8 mouse cellular contexts compared by ENCODE assay signal in the genomic region with DNA sequence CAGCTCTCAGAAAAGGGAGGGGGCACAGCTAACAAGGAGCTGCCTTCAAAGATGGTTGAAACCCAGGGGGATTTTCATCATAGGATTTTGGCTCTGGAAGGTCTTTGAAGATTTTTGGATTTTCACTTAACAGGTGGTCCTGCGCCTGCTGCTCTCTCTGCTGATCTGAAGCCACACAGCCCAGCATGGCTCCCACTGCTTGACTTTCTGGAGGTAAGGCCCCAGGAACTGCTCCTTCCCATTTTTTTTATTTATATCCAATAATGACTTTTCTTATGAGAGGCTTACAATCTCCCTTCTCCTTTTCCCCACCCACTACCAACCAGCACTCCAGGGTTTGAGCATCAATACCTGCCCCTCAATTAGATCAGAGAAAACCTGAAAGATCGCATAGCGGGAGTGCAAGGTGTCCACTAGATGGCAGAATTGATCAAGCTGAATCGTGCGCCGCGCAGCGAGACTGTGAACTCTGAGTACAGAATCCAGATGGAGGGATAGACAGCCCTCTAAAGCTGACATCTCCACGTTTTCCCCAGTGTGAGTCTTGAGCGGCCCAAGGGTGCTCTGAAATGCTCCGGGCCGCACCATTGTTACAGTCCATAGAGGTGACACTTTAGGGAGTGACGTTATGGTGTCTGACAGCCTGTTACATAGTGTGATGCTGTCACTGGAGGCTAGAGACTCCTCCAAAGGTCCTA.
DNase-seq lines count a peak whose midpoint lies in the region; ATAC-seq lines count a peak whose summit lies in the region.

No protein-coding gene starts in this region.

- no peaks in the 10 kb centered on the region for H3K4me1 ChIP-seq in heart, embryonic 10.5 days
- H3K4me1 ChIP-seq in kidney, embryonic 15.5 days, result 0 out of 2 replicates have a peak, but pooled peaks cover 2% of the 10 kb centered on the region
- H3K4me1 ChIP-seq in limb, embryonic 15.5 days, result no peaks in the 10 kb centered on the region
- no peaks in the 10 kb centered on the region for H3K4me1 ChIP-seq in neural tube, embryonic 11.5 days (ENCODE audit: control insufficient read depth, insufficient read depth, low read length)

- no peak overlapping the region for H3K9ac ChIP-seq in kidney, embryonic 15.5 days
- H3K9ac ChIP-seq in limb, embryonic 15.5 days, result no peak overlapping the region
- no peak overlapping the region for H3K9ac ChIP-seq in neural tube, embryonic 11.5 days (ENCODE audit: low read length)

- peak; percentile 16 for DNase-seq in CD4-positive helper T cell, adult 2 months (ENCODE audit: low read depth, low spot score)
- peak; percentile 22 to 34 for DNase-seq in adrenal gland, adult 18-20 months (ENCODE audit: low spot score in 2 of 2)
- DNase-seq in embryo, embryonic 10.5 days (ENCODE audit: low spot score), result peak; percentile 90
- peak; percentile 79 for DNase-seq in heart, embryonic 10.5 days (ENCODE audit: low spot score)
- peak; percentile 79 for DNase-seq in neural tube, embryonic 11.5 days (ENCODE audit: low spot score)
- peak; percentile 28 for DNase-seq in urinary bladder, adult 2 months (ENCODE audit: low spot score)

- H3K4me3 ChIP-seq in heart, embryonic 10.5 days, result no peak overlapping the region
- no peak overlapping the region for H3K4me3 ChIP-seq in kidney, embryonic 15.5 days (replicated peaks)
- no peak overlapping the region for H3K4me3 ChIP-seq in limb, embryonic 15.5 days
- no peak overlapping the region for H3K4me3 ChIP-seq in neural tube, embryonic 11.5 days (ENCODE audit: low read depth, low read length)

- H3K27ac ChIP-seq in heart, embryonic 10.5 days, result no peak overlapping the region
- H3K27ac ChIP-seq in kidney, embryonic 15.5 days, result no peak overlapping the region
- H3K27ac ChIP-seq in limb, embryonic 15.5 days, result no peak overlapping the region
- no peak overlapping the region for H3K27ac ChIP-seq in neural tube, embryonic 11.5 days (ENCODE audit: low read depth, low read length)

- peak; percentile 60 for ATAC-seq in kidney, embryonic 15.5 days (replicated peaks; ENCODE audit: low FRiP score)
- peak; percentile 7; the same call in 1 of the 2 replicates for ATAC-seq in limb, embryonic 15.5 days (ENCODE audit: insufficient number of reproducible peaks, low FRiP score, low TSS enrichment, low read depth)
- ATAC-seq in neural tube, embryonic 11.5 days (ENCODE audit: insufficient read depth, low FRiP score, low TSS enrichment), result peak; percentile 60

- 0 out of 2 replicates have a peak, but pooled peaks cover 7% of the 10 kb centered on the region for H3K27me3 ChIP-seq in heart, embryonic 10.5 days (ENCODE audit: insufficient read depth, poor library complexity, severe bottlenecking)
- H3K27me3 ChIP-seq in kidney, embryonic 15.5 days, result peaks cover 34% of the 10 kb centered on the region
- 0 out of 2 replicates have a peak, but pooled peaks cover 4% of the 10 kb centered on the region for H3K27me3 ChIP-seq in limb, embryonic 15.5 days
- no peaks in the 10 kb centered on the region for H3K27me3 ChIP-seq in neural tube, embryonic 11.5 days (ENCODE audit: control insufficient read depth, insufficient read depth, low read length)

- H3K4me2 ChIP-seq in kidney, embryonic 15.5 days, result peak overlapping the region; percentile 43
- H3K4me2 ChIP-seq in limb, embryonic 15.5 days, result 0 out of 2 replicates have a peak overlapping the region, but pooled peaks have one; percentile 25
- no peak overlapping the region for H3K4me2 ChIP-seq in neural tube, embryonic 11.5 days (ENCODE audit: low read depth)

- WGBS in heart, embryonic 10.5 days, result 12% methylated on average over 13 of the region's 13 CpGs
- 8% methylated on average over 13 of the region's 13 CpGs for WGBS in kidney, embryonic 15.5 days
- WGBS in limb, embryonic 15.5 days, result 12% methylated on average over 13 of the region's 13 CpGs
- WGBS in neural tube, embryonic 11.5 days, result 11% methylated on average over 13 of the region's 13 CpGs

- no peaks in the 10 kb centered on the region for H3K36me3 ChIP-seq in heart, embryonic 10.5 days
- H3K36me3 ChIP-seq in kidney, embryonic 15.5 days, result no peaks in the 10 kb centered on the region
- no peaks in the 10 kb centered on the region for H3K36me3 ChIP-seq in limb, embryonic 15.5 days
- H3K36me3 ChIP-seq in neural tube, embryonic 11.5 days (ENCODE audit: control insufficient read depth, insufficient read depth, low read length), result no peaks in the 10 kb centered on the region

- no peaks in the 10 kb centered on the region for H3K9me3 ChIP-seq in heart, embryonic 10.5 days
- H3K9me3 ChIP-seq in kidney, embryonic 15.5 days (replicated peaks), result no peaks in the 10 kb centered on the region
- no peaks in the 10 kb centered on the region for H3K9me3 ChIP-seq in limb, embryonic 15.5 days
- no peaks in the 10 kb centered on the region for H3K9me3 ChIP-seq in neural tube, embryonic 11.5 days (ENCODE audit: control insufficient read depth, low read length)

Comparison
In these comparisons a context has a peak if more than half of its experiments do, and no peak if none do; other contexts are left out.
1. DNase-seq: peak in every context shown above with its lines; median percentile 90 in embryo, embryonic 10.5 days; 79 in heart, embryonic 10.5 days; 79 in neural tube, embryonic 11.5 days; 28 in adrenal gland, adult 18-20 months; 28 in urinary bladder, adult 2 months; 16 in CD4-positive helper T cell, adult 2 months.
2. ATAC-seq: peak in every context shown above with its lines; median percentile 60 in kidney, embryonic 15.5 days; 60 in neural tube, embryonic 11.5 days; 7 in limb, embryonic 15.5 days.